Mouse (Mus musculus): ENCODE data around the gene Map4k5. TPM values are rescaled to one million over a fixed set of nuclear protein-coding genes. Genes with fewer than 3 reads are reported as not detected.

Map4k5 gene
- polyA plus RNA-seq, 1 experiment from 2014 or later: 45.1 TPM

GRCm38 (mm10) chr12:69891721-69892120, 1.3 kb downstream of the Map4k5 start:
- peaks cover 27% of the 10 kb centered on the region for H3K4me1 ChIP-seq (ENCODE audit: control insufficient read depth, insufficient read depth, low read length)
- 33% methylated on average over 3 of the region's 3 CpGs for WGBS
- H3K27ac ChIP-seq (ENCODE audit: low read depth, low read length): no peak overlapping the region

GRCm38 (mm10) chr12:69890476-69890875, 2.5 kb downstream of the Map4k5 start:
- peak overlapping the region; percentile 91 for H3K4me3 ChIP-seq (ENCODE audit: low read length)
- WGBS: 22% methylated on average over 5 of the region's 5 CpGs
- H3K9me3 ChIP-seq (ENCODE audit: control insufficient read depth, low read length): no peaks in the 10 kb centered on the region
- peaks cover 7% of the 10 kb centered on the region; the same call in 1 of the 2 replicates for H3K36me3 ChIP-seq (ENCODE audit: control insufficient read depth, insufficient read depth, low read length)
- ATAC-seq (ENCODE audit: low FRiP score, low TSS enrichment): no peak
- H3K4me2 ChIP-seq (replicated peaks; ENCODE audit: low read depth, low read length): peak overlapping the region; percentile 71
- H3K4me1 ChIP-seq (ENCODE audit: control insufficient read depth, insufficient read depth, low read length): peaks cover 30% of the 10 kb centered on the region
- H3K27ac ChIP-seq (ENCODE audit: low read depth, low read length): no peak overlapping the region
- peak overlapping the region; percentile 96; the same call in 1 of the 2 replicates for H3K9ac ChIP-seq (ENCODE audit: low read depth, low read length)
- H3K27me3 ChIP-seq (ENCODE audit: control insufficient read depth, insufficient read depth, low read length): no peaks in the 10 kb centered on the region

More at GRCm38 (mm10) chr12:69891721-69892120, 1.3 kb downstream of the Map4k5 start:
- no peak for ATAC-seq (ENCODE audit: low FRiP score, low TSS enrichment)
- H3K9me3 ChIP-seq (ENCODE audit: control insufficient read depth, low read length): no peaks in the 10 kb centered on the region
- peaks cover 6% of the 10 kb centered on the region; the same call in 1 of the 2 replicates for H3K36me3 ChIP-seq (ENCODE audit: control insufficient read depth, insufficient read depth, low read length)
- H3K4me3 ChIP-seq (ENCODE audit: low read length): peak overlapping the region; percentile 91
- peak overlapping the region; percentile 96 for H3K9ac ChIP-seq (ENCODE audit: low read depth, low read length)
- H3K27me3 ChIP-seq (ENCODE audit: control insufficient read depth, insufficient read depth, low read length): no peaks in the 10 kb centered on the region
- peak overlapping the region; percentile 71 for H3K4me2 ChIP-seq (replicated peaks; ENCODE audit: low read depth, low read length)

- 46% methylated on average over 6 of the region's 6 CpGs for WGBS
- Histone ChIP-seq H3K4me3 (ENCODE audit: low read length) (no peak overlapping the region; the same call in 1 of the 2 replicates), H3K27ac (ENCODE audit: low read depth, low read length) (no peak overlapping the region), H3K27me3 (ENCODE audit: control insufficient read depth, insufficient read depth, low read length) (no peaks in the 10 kb centered on the region), H3K36me3 (ENCODE audit: control insufficient read depth, insufficient read depth, low read length) (peaks cover 7% of the 10 kb centered on the region; the same call in 1 of the 2 replicates), H3K4me1 (ENCODE audit: control insufficient read depth, insufficient read depth, low read length) (peaks cover 30% of the 10 kb centered on the region), H3K4me2 (replicated peaks; ENCODE audit: low read depth, low read length) (peak overlapping the region; percentile 71), H3K9ac (ENCODE audit: low read depth, low read length) (peak overlapping the region; percentile 96; the same call in 1 of the 2 replicates), H3K9me3 (ENCODE audit: control insufficient read depth, low read length) (no peaks in the 10 kb centered on the region)
- no peak for ATAC-seq (ENCODE audit: low FRiP score, low TSS enrichment)
Observed at GRCm38 (mm10) chr12:69890051-69890450, 2.9 kb downstream of the Map4k5 start.

- ATAC-seq (ENCODE audit: low FRiP score, low TSS enrichment): no peak
- 74% methylated on average over 1 of the region's 1 CpGs for WGBS
- no peaks in the 10 kb centered on the region for H3K27me3 ChIP-seq (ENCODE audit: control insufficient read depth, insufficient read depth, low read length)
- H3K4me1 ChIP-seq (ENCODE audit: control insufficient read depth, insufficient read depth, low read length): peaks cover 30% of the 10 kb centered on the region
- no peak overlapping the region for H3K27ac ChIP-seq (ENCODE audit: low read depth, low read length)
- no peak overlapping the region for H3K9ac ChIP-seq (ENCODE audit: low read depth, low read length)
- no peak overlapping the region for H3K4me3 ChIP-seq (ENCODE audit: low read length)
- no peak overlapping the region for H3K4me2 ChIP-seq (replicated peaks; ENCODE audit: low read depth, low read length)
- H3K9me3 ChIP-seq (ENCODE audit: control insufficient read depth, low read length): no peaks in the 10 kb centered on the region
- peaks cover 7% of the 10 kb centered on the region; the same call in 1 of the 2 replicates for H3K36me3 ChIP-seq (ENCODE audit: control insufficient read depth, insufficient read depth, low read length)
Observed at GRCm38 (mm10) chr12:69888345-69888744, 4.7 kb downstream of the Map4k5 start.

- whole genome bisulfite sequencing: 66% methylated on average over 6 of the region's 6 CpGs
- no peak for ATAC-seq (ENCODE audit: low FRiP score, low TSS enrichment)
- peaks cover 30% of the 10 kb centered on the region for H3K4me1 ChIP-seq (ENCODE audit: control insufficient read depth, insufficient read depth, low read length)
Observed at GRCm38 (mm10) chr12:69887776-69888175, 5.2 kb downstream of the Map4k5 start.

GRCm38 (mm10) chr12:69885170-69885923, 7.7 kb downstream of the Map4k5 start:
- Histone ChIP-seq H3K4me2 (replicated peaks; ENCODE audit: low read depth, low read length) (no peak overlapping the region), H3K27me3 (ENCODE audit: control insufficient read depth, insufficient read depth, low read length) (no peaks in the 10 kb centered on the region), H3K4me1 (ENCODE audit: control insufficient read depth, insufficient read depth, low read length) (peaks cover 23% of the 10 kb centered on the region), H3K36me3 (ENCODE audit: control insufficient read depth, insufficient read depth, low read length) (peaks cover 7% of the 10 kb centered on the region; the same call in 1 of the 2 replicates), H3K9me3 (ENCODE audit: control insufficient read depth, low read length) (no peaks in the 10 kb centered on the region), H3K4me3 (ENCODE audit: low read length) (no peak overlapping the region), H3K9ac (ENCODE audit: low read depth, low read length) (no peak overlapping the region), H3K27ac (ENCODE audit: low read depth, low read length) (no peak overlapping the region)
- WGBS: 93% methylated on average over 5 of the region's 5 CpGs
- no peak for ATAC-seq (ENCODE audit: low FRiP score, low TSS enrichment)

More at GRCm38 (mm10) chr12:69887776-69888175, 5.2 kb downstream of the Map4k5 start:
- H3K4me3 ChIP-seq (ENCODE audit: low read length): no peak overlapping the region
- no peak overlapping the region for H3K9ac ChIP-seq (ENCODE audit: low read depth, low read length)
- no peaks in the 10 kb centered on the region for H3K27me3 ChIP-seq (ENCODE audit: control insufficient read depth, insufficient read depth, low read length)
- no peak overlapping the region for H3K4me2 ChIP-seq (replicated peaks; ENCODE audit: low read depth, low read length)
- peaks cover 7% of the 10 kb centered on the region; the same call in 1 of the 2 replicates for H3K36me3 ChIP-seq (ENCODE audit: control insufficient read depth, insufficient read depth, low read length)
- no peak overlapping the region for H3K27ac ChIP-seq (ENCODE audit: low read depth, low read length)
- H3K9me3 ChIP-seq (ENCODE audit: control insufficient read depth, low read length): no peaks in the 10 kb centered on the region

- ATAC-seq (ENCODE audit: low FRiP score, low TSS enrichment): no peak
- 82% methylated on average over 5 of the region's 5 CpGs for WGBS
- no peaks in the 10 kb centered on the region for H3K27me3 ChIP-seq (ENCODE audit: control insufficient read depth, insufficient read depth, low read length)
- no peak overlapping the region for H3K4me2 ChIP-seq (replicated peaks; ENCODE audit: low read depth, low read length)
- no peak overlapping the region for H3K27ac ChIP-seq (ENCODE audit: low read depth, low read length)
- no peak overlapping the region for H3K9ac ChIP-seq (ENCODE audit: low read depth, low read length)
- H3K4me3 ChIP-seq (ENCODE audit: low read length): no peak overlapping the region
- peaks cover 7% of the 10 kb centered on the region; the same call in 1 of the 2 replicates for H3K36me3 ChIP-seq (ENCODE audit: control insufficient read depth, insufficient read depth, low read length)
- H3K9me3 ChIP-seq (ENCODE audit: control insufficient read depth, low read length): no peaks in the 10 kb centered on the region
- H3K4me1 ChIP-seq (ENCODE audit: control insufficient read depth, insufficient read depth, low read length): peaks cover 17% of the 10 kb centered on the region
Observed at GRCm38 (mm10) chr12:69884053-69884452, 8.9 kb downstream of the Map4k5 start.

GRCm38 (mm10) chr12:69881198-69881905, 11.6 kb downstream of the Map4k5 start:
- Histone ChIP-seq H3K4me3 (ENCODE audit: low read length) (no peak overlapping the region), H3K27me3 (ENCODE audit: control insufficient read depth, insufficient read depth, low read length) (no peaks in the 10 kb centered on the region), H3K27ac (ENCODE audit: low read depth, low read length) (no peak overlapping the region), H3K4me2 (replicated peaks; ENCODE audit: low read depth, low read length) (no peak overlapping the region), H3K36me3 (ENCODE audit: control insufficient read depth, insufficient read depth, low read length) (no peaks in the 10 kb centered on the region), H3K9ac (ENCODE audit: low read depth, low read length) (no peak overlapping the region), H3K9me3 (ENCODE audit: control insufficient read depth, low read length) (no peaks in the 10 kb centered on the region), H3K4me1 (ENCODE audit: control insufficient read depth, insufficient read depth, low read length) (peaks cover 10% of the 10 kb centered on the region)
- WGBS: 34% methylated on average over 10 of the region's 10 CpGs
- ATAC-seq (ENCODE audit: low FRiP score, low TSS enrichment): no peak

GRCm38 (mm10) chr12:69879739-69880138, 13.3 kb downstream of the Map4k5 start:
- no peaks in the 10 kb centered on the region for H3K9me3 ChIP-seq (ENCODE audit: control insufficient read depth, low read length)
- H3K27me3 ChIP-seq (ENCODE audit: control insufficient read depth, insufficient read depth, low read length): no peaks in the 10 kb centered on the region
- H3K4me3 ChIP-seq (ENCODE audit: low read length): no peak overlapping the region
- H3K4me1 ChIP-seq (ENCODE audit: control insufficient read depth, insufficient read depth, low read length): peaks cover 10% of the 10 kb centered on the region
- H3K27ac ChIP-seq (ENCODE audit: low read depth, low read length): no peak overlapping the region
- no peak for ATAC-seq (ENCODE audit: low FRiP score, low TSS enrichment)
- 35% methylated on average over 6 of the region's 6 CpGs for WGBS
- no peak overlapping the region for H3K4me2 ChIP-seq (replicated peaks; ENCODE audit: low read depth, low read length)
- no peak overlapping the region for H3K9ac ChIP-seq (ENCODE audit: low read depth, low read length)
- no peaks in the 10 kb centered on the region for H3K36me3 ChIP-seq (ENCODE audit: control insufficient read depth, insufficient read depth, low read length)

Data from kidney, embryonic 14.5 days (tissue).